Mouse (Mus musculus): ENCODE measurements around the gene Shank2. TPM values are rescaled to one million over a fixed set of nuclear protein-coding genes. Genes with fewer than 3 reads are reported as not detected.

The Shank2 gene
- total RNA-seq (2022) = 10 to 100 TPM; 15.1 to 28.5 (median 23.6) TPM

- DNase-seq = no peak
These were observed at the start of gene Shank2 for GRCm38 (mm10) chr7:144001628-144002027. Gene Shank2 (plus strand): TSS chr7:144001928.

DNA sequence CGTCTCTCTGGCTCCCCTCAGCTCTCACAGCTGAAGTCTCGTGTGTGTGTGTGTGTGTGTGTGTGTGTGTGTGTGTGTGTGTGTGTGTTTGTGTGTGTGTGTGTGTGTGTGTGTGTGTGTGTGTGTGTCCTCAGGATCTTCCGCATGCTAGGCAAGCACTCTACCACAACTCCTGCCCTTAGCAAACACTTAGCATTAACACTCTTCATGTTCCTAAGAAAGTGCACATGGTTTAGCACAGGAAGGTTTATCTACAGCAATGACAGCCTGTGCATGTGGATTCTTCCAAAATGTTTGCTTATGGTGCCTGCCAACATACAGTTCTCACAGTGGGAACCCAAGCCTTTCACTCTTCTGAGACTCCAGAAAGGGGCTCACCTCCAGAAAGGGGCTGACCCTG, 49.6 kb upstream of the Shank2 start:
- no peak for DNase-seq

DNA sequence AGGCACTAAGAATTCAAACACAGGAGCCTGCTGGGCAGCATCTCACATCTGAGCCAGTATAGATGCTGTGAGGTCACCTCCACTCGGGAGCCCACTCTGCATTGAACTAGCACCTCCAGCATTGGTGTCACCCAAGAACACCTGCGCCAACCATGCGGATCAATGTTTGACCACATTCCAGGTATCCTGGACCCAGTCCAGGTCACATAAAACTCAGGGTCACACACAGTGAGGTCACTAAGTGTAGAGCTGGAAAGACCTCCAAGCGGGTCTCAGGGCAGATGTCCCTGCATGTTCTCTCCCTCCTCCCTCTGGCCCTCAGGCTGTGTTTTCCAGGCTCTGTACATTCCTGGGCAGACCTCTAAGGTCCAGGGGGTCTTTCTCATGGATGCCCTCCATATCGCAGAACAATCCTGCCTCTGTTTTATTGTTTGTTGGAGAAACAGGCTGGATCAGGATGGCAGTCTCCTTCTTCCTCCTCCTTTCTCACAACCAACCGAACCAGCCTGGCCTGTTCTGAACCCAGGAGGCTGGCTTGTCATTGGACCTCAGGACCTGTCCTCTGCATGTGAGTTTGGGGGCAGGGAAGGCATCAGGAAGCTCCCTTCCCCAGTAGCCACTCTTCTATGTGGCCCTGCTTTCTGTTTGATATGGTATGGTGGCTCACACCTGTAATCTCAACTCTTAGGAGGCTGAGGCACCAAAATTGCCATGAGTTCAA, 45.0 kb upstream of the Shank2 start:
- DNase-seq = no peak

GRCm38 (mm10) chr7:143958030-143958565, 43.6 kb upstream of the Shank2 start:
- no peak for DNase-seq

- DNase-seq = no peak
These were observed 37.9 kb upstream of the Shank2 start for GRCm38 (mm10) chr7:143963813-143964212.

DNA sequence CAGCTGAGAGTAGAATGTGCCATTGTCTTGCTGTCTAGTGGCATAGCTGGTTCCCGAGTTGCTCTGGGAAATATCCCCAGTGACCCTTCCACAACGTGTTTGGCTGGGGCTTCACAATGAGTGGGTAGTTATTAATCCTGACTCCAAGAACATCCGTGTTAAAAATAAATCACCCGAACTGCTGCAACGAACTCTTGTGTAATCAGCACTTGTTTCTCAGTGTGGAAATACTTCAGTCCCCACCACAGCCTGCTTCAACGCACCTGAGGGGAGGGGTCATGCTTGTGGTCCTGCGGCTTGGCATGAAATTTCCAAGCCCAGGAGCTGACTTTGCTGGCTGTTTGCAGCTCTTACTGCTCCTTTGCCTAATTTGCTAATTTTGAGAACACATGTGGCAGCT, 35.1 kb upstream of the Shank2 start:
- DNase-seq = no peak

- DNase-seq = no peak
These were observed 24.3 kb upstream of the Shank2 start for GRCm38 (mm10) chr7:143977491-143977830.

- DNase-seq = no peak
These were observed 23.7 kb upstream of the Shank2 start for GRCm38 (mm10) chr7:143977831-143978682.

GRCm38 (mm10) chr7:143978741-143979371, 22.9 kb upstream of the Shank2 start:
- peak; percentile 45 for DNase-seq

DNA sequence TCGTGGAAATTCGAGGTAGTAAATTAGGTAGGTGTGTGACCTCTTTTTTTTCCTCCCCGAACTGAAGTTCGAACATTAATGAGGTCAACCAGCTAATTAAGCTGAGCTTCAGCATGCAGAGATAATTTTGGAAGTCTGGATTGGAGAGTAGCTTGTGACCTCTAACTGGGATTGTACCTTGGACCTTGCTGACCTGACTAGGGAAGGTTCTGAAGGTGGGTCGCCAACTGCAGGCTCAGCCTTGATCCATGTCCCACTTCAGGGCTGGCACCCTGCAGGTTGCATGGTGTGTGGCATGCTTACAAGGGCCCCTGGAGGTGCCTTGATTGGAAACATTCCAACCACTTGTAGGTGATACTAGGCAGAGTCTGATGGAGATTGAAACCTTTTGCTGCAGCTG, 21.7 kb upstream of the Shank2 start:
- no peak for DNase-seq

DNA sequence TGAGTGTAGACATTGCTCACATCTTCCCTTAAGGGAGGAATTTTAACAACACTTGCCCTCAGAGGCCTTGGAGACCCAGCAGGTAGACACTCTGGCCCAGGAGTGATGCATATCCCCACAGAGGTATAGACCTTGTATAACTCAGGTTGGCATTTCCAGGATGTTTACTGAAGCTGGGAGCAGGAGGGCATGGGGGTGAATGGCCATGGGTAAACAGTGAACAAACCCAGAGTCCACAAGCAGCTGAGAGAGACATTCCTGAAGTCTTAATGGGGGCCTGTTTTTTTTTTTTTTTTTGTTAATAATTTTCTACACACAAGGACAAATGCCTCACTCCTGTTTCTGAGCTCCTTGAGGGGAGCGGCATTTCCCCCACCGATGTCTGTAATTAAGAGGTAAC, 15.4 kb upstream of the Shank2 start:
- no peak for DNase-seq

DNA sequence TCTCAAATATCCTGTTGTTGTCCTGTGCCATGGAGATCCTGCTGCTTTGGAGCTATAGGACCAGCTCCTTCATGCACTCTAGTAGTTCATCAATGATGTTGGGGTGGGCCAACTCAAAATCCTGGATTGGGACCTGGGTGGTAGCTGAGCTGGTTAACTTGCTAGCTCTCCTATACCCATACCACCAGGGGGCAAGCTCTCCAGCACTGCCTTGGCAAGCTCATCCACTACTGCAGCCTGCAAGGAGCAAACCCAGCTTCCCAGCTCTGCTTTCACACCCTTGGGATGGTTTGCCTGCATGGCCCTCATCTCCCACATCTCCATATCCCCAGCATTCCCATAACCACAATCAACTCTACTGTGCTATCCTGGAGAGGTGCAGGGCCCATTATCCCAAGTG, 10.6 kb upstream of the Shank2 start:
- no peak for DNase-seq

- no peak for DNase-seq
These were observed 2.7 kb upstream of the Shank2 start for GRCm38 (mm10) chr7:143999073-143999472.

GRCm38 (mm10) chr7:144003471-144003870, 1.7 kb downstream of the Shank2 start:
- peak; percentile 49 for DNase-seq

GRCm38 (mm10) chr7:144008079-144008478, 6.4 kb downstream of the Shank2 start:
- peak; percentile 56 for DNase-seq

GRCm38 (mm10) chr7:144008985-144009384, 7.3 kb downstream of the Shank2 start:
- peak; percentile 70 for DNase-seq

GRCm38 (mm10) chr7:144014485-144014884, 12.8 kb downstream of the Shank2 start:
- peak; percentile 31 for DNase-seq

DNA sequence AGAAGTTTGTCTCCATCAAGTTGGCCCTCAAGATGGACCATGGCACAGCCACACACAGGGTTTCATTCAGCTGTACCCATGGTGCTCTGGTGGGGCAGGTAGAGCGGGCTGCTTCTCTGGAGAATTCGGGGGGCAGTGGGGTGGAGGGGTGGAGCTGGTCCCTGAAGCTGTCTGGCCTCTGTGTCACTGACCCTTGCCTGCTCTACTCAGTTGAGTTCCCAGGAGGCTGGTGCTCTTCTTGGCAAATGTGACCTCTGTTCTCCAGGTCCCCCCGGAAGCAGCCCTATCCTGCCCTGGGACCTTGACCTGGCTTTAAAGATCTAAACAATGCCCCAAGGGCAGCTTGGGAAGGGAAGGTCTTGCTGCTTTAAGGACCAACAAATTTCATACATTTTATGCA, 20.1 kb downstream of the Shank2 start:
- no peak for DNase-seq

GRCm38 (mm10) chr7:144022682-144023081, 21.0 kb downstream of the Shank2 start:
- DNase-seq = no peak

DNA sequence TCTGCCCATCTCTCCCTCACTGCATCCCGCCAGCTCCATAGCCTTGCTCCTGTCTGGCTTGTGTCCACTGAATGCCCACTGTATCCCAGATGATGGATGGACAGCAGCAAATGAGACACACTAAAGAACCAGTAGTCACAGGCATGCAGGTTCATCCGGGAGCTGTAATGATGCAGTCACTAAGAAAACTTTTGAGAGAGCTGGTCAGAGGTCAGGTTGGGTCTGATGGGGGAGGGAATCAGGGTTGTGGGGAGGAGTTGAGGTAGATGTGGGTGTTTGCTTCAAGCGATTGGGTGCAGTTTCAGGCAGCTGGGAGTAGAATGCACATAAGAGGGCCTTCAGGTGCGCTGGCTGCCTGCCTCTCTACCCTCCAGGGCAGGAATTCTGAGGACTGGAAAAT, 21.8 kb downstream of the Shank2 start:
- no peak for DNase-seq

DNA sequence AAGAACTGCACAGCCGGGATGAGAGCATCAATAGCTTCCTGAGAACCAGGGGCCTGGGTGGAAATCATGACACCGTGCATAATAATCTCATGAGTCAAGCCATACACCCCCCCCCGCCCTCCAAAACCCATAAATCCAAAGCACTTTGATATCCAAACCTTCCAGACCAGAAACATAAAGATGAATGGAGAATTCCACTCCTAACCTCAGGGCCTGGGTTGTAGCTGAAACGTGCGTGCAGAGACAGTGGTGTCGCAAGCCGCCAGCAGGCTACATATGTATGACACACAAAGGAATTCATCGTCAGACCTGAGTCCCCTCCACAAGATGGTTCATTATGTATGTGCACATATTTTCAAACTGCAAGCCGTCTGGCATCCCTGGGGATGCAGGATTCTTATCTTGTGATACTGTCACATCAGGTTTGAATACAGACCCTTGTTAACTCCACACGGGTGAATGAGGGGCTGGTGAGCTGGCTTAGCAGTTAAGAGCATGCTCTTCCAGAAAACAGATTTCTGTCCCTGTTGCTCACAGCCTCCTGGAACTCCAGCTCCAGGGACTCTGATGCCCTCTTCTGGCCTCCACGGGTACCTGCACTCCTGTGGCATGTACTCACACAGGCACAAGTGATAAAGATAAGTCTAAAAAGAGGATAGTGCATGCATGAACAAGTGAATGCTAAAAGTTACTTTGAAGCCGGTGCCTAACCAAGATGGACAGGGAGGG, 24.5 kb downstream of the Shank2 start:
- no peak for DNase-seq

GRCm38 (mm10) chr7:144029246-144029645, 27.5 kb downstream of the Shank2 start:
- DNase-seq = no peak

Measured in adrenal gland, adult 8-10 months (tissue).